Mouse (Mus musculus): ENCODE results near the gene Aacs. TPM values are rescaled to one million over a fixed set of nuclear protein-coding genes. Genes with fewer than 3 reads are reported as not detected.

Aacs gene
- polyA plus RNA-seq, 1 experiment: 51.0 TPM

DNA sequence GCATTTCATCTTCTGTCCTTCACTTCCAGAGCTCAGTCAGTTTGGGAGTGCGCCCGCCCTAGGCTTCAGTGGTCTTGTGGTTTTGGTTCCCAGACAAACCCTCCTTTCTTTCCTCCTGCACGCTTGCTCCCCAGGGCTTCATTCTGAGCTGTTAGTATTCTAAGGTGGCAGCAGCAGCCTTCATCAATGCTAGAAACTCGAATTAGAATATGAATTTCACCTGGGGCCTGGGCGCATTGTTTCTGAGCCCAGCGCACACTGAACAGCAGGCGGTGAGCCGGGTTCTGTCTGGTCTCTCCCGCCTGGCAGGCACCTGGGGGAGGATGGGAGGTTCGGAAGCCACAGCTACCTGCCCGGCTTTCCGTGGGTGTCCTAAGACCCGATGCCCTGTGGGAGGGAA is 70.7 kb downstream of the Aacs start:
- Histone ChIP-seq H3K4me3 (ENCODE audit: control insufficient read depth, insufficient read depth, low read length) (no peak overlapping the region), H3K36me3 (ENCODE audit: control insufficient read depth, insufficient read depth, low read length) (no peaks in the 10 kb centered on the region), H3K27me3 (ENCODE audit: control insufficient read depth, insufficient read depth, low read length) (peaks cover 2% of the 10 kb centered on the region; the same call in 1 of the 2 replicates), H3K4me1 (replicated peaks; ENCODE audit: control insufficient read depth, insufficient read depth, low read length) (no peaks in the 10 kb centered on the region), H3K27ac (ENCODE audit: control insufficient read depth, insufficient read depth, low read length) (no peak overlapping the region)
- WGBS: 26% methylated on average over 13 of the region's 13 CpGs
- no peak for DNase-seq
- no peak for TF ChIP-seq POLR2A (IDR thresholded peaks at IDR 0.05; ENCODE audit: control insufficient read depth, extremely low read depth, insufficient read depth, low read length, poor library complexity)

DNA sequence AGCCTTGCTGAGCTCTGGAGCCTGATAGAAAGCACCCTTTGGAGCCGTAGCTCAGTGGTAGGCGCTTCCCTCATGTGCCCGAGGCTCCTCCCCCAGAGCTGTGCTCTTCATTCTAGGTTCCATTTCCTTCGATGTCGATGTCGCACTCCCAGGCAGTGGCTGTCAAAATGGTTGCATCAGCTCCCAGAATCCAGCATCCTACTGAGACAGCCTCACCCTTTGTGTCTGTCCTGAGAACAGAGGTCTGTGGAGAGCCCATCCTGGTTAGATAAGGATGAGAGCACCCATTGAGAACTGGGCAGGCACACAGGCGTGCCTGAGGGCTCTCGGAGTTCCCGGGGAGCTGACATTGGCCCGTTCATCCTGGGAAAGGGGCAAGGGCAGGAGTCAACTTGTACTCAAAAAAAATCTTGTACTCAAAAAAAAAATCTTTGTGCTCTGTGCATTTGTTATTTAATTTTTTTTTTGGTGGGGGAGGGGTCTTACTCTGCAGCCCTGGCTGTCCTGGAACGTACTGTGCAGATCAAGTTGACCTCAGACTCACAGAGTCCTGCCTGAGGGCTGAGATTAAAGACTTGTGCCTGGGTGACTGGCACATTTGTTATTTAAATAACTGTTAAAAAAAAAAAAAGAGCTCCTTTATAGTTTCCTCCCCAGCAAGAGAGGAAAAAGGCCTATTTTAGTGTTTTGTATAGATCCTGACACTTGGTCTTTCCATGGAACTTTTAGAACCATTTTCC is 74.3 kb downstream of the Aacs start:
- Histone ChIP-seq H3K4me1 (replicated peaks; ENCODE audit: control insufficient read depth, insufficient read depth, low read length) (no peaks in the 10 kb centered on the region), H3K27ac (ENCODE audit: control insufficient read depth, insufficient read depth, low read length) (no peak overlapping the region), H3K36me3 (ENCODE audit: control insufficient read depth, insufficient read depth, low read length) (no peaks in the 10 kb centered on the region), H3K27me3 (ENCODE audit: control insufficient read depth, insufficient read depth, low read length) (peaks cover 2% of the 10 kb centered on the region; the same call in 1 of the 2 replicates), H3K4me3 (ENCODE audit: control insufficient read depth, insufficient read depth, low read length) (no peak overlapping the region)
- WGBS: 51% methylated on average over 11 of the region's 11 CpGs
- TF ChIP-seq CTCF (IDR thresholded peaks at IDR 0.05; ENCODE audit: borderline replicate concordance, control insufficient read depth, extremely low read depth, insufficient read depth, low read length, poor library complexity): no peak
- no peak for TF ChIP-seq POLR2A (IDR thresholded peaks at IDR 0.05; ENCODE audit: control insufficient read depth, extremely low read depth, insufficient read depth, low read length, poor library complexity)
- no peak for DNase-seq

DNA sequence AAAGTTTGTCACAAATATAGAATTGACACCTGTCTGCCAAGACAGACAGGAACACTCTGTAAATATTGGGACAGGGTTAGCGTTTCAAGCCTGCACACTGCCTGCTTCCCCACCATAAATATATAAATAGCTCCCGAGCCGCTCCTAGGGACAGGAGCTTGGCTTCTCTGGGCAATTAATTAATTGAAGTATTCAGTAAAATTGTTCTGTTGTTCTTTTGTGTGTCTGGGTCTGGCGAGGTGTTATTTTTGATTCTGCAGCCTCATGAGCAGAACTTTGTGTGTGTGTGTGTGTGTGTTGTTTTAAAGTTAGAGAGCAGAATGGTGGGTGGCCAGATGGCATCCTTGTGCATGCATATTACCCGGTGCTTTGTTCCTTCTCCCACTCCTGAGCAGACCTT is 80.1 kb downstream of the Aacs start:
- Histone ChIP-seq H3K36me3 (ENCODE audit: control insufficient read depth, insufficient read depth, low read length) (no peaks in the 10 kb centered on the region), H3K4me1 (replicated peaks; ENCODE audit: control insufficient read depth, insufficient read depth, low read length) (no peaks in the 10 kb centered on the region), H3K27ac (ENCODE audit: control insufficient read depth, insufficient read depth, low read length) (no peak overlapping the region), H3K4me3 (ENCODE audit: control insufficient read depth, insufficient read depth, low read length) (no peak overlapping the region), H3K27me3 (ENCODE audit: control insufficient read depth, insufficient read depth, low read length) (no peaks in the 10 kb centered on the region)
- TF ChIP-seq CTCF (IDR thresholded peaks at IDR 0.05; ENCODE audit: borderline replicate concordance, control insufficient read depth, extremely low read depth, insufficient read depth, low read length, poor library complexity) (no peak), POLR2A (IDR thresholded peaks at IDR 0.05; ENCODE audit: control insufficient read depth, extremely low read depth, insufficient read depth, low read length, poor library complexity) (no peak)
- no peak for DNase-seq
- 81% methylated on average over 5 of the region's 5 CpGs for WGBS

DNA sequence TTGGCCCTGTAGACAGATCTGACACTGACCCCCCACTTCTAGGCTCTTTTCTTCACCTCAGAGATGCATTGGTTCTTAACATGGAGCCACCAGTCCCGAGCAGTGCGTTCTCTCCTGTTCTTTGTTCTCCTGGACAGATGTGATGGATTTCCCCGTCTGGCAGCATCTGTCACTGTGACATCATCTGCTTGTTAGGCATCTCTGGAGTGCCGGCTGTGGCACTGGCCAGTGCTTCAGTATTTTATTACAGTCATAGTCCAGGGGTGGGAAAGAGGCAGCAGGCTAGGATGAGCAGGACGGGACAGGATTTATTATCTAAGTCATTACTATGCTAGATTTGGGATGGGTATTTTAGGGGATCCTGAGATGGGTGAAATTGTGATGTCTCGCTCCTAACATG is 87.9 kb downstream of the Aacs start:
- DNase-seq: no peak
- 57% methylated on average over 6 of the region's 6 CpGs for WGBS
- H3K27me3 ChIP-seq (ENCODE audit: control insufficient read depth, insufficient read depth, low read length): no peaks in the 10 kb centered on the region
- no peak overlapping the region for H3K4me3 ChIP-seq (ENCODE audit: control insufficient read depth, insufficient read depth, low read length)
- H3K27ac ChIP-seq (ENCODE audit: control insufficient read depth, insufficient read depth, low read length): no peak overlapping the region
- H3K36me3 ChIP-seq (ENCODE audit: control insufficient read depth, insufficient read depth, low read length): no peaks in the 10 kb centered on the region
- H3K4me1 ChIP-seq (replicated peaks; ENCODE audit: control insufficient read depth, insufficient read depth, low read length): no peaks in the 10 kb centered on the region
- TF ChIP-seq POLR2A (IDR thresholded peaks at IDR 0.05; ENCODE audit: control insufficient read depth, extremely low read depth, insufficient read depth, low read length, poor library complexity): no peak
- no peak for TF ChIP-seq CTCF (IDR thresholded peaks at IDR 0.05; ENCODE audit: borderline replicate concordance, control insufficient read depth, extremely low read depth, insufficient read depth, low read length, poor library complexity)

DNA sequence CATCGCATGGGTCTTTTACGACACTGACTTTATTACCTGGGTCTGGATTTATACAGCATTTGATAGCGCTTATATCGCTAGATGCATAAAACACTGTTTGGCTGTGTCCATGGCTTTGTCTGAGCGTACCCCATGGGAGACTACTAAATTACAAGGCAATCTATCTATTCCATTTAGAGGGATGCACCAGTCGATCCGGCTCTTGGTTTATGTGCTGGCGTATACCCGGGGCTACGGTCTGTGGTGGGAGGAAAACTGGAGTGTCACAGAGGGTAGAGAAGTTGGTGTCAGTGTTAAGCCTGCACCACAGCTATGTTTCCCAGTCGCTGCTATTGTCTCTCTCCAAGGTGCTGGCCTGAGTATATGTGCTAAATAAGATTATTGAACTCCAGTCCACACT is 90.1 kb downstream of the Aacs start:
- TF ChIP-seq POLR2A (IDR thresholded peaks at IDR 0.05; ENCODE audit: control insufficient read depth, extremely low read depth, insufficient read depth, low read length, poor library complexity): no peak
- TF ChIP-seq CTCF (IDR thresholded peaks at IDR 0.05; ENCODE audit: borderline replicate concordance, control insufficient read depth, extremely low read depth, insufficient read depth, low read length, poor library complexity): no peak
- Histone ChIP-seq H3K36me3 (ENCODE audit: control insufficient read depth, insufficient read depth, low read length) (no peaks in the 10 kb centered on the region), H3K4me1 (replicated peaks; ENCODE audit: control insufficient read depth, insufficient read depth, low read length) (no peaks in the 10 kb centered on the region), H3K4me3 (ENCODE audit: control insufficient read depth, insufficient read depth, low read length) (no peak overlapping the region), H3K27me3 (ENCODE audit: control insufficient read depth, insufficient read depth, low read length) (no peaks in the 10 kb centered on the region), H3K27ac (ENCODE audit: control insufficient read depth, insufficient read depth, low read length) (no peak overlapping the region)
- 82% methylated on average over 11 of the region's 11 CpGs for WGBS
- DNase-seq: no peak

Other genes starting within 250 kb of the Aacs start
- 75.3 and 80.7 TPM in 2 replicates for gene Scarb1, start 134.7 kb upstream of the Aacs start, polyA plus RNA-seq (2012; rRNA removed)
- 0.18 TPM in 1 of 2 replicates, not detected in the other for gene Gm10382, start 86.5 kb upstream of the Aacs start, polyA plus RNA-seq (2012; rRNA removed)
- 585 and 598 TPM in 2 replicates for gene Ubc, start 85.6 kb upstream of the Aacs start, polyA plus RNA-seq (2012; rRNA removed)
- 31.7 and 32.4 TPM in 2 replicates for gene Dhx37, start 41.7 kb upstream of the Aacs start, polyA plus RNA-seq (2012; rRNA removed)
- 22.7 and 26.4 TPM in 2 replicates for gene Bri3bp, start 34.2 kb upstream of the Aacs start, polyA plus RNA-seq (2012; rRNA removed)
- 0.09 and 0.15 TPM in 2 replicates for gene Tmem132b, start 56.0 kb downstream of the Aacs start, polyA plus RNA-seq (2012; rRNA removed)